In the genomic region with DNA sequence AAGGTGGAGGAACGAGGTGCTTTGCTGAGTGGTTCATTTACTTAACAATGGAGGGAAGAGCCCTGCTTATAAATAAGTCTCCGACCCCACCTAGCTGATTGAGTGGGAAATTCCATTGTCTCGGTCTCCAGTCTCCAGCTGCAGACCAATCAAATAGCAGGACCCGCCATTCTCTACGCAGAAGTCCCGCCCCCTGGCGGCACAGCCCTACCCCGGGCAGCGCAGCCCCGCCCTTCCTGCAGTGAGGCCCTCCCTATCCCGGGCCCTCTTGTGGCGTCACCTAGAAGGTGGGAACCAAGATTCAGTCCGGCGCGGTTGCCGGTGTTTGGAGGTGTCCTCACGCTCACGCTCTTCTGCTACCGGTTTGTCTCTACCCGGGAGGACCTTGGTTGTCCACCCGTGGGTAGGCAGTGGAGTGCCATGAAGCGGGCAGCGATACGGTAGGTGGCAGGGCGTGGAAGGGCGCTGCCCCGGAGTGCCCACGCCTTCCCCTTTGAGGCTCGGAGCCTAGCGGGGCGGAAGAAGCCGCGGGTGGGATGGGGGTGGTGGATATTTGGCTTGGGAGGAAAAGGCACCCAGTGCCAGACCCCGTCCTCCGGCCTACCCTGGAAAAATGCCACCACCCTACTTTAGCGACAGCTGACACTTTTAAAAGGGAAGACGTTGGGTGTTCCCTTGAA, we compare ENCODE assay signal across 8 mouse cellular contexts. TPM values are rescaled to one million over a fixed set of nuclear protein-coding genes. Genes with fewer than 3 reads are reported as not detected.
DNase-seq lines count a peak whose midpoint lies in the region; ATAC-seq and TF ChIP-seq lines count a peak whose summit lies in the region.

A gene (plus strand): TSS at position 209 of the 680 bp plus-strand sequence.

- H3K4me1 ChIP-seq in heart, embryonic 12.5 days (replicated peaks) = no peaks in the 10 kb centered on the region
- H3K4me1 ChIP-seq in kidney, postnatal 0 days (replicated peaks; ENCODE audit: insufficient read depth, low read length) = no peaks in the 10 kb centered on the region
- no peaks in the 10 kb centered on the region for H3K4me1 ChIP-seq in liver, embryonic 11.5 days (replicated peaks; ENCODE audit: control insufficient read depth, insufficient read depth, low read length)
- H3K4me1 ChIP-seq in stomach, embryonic 14.5 days (ENCODE audit: control insufficient read depth, insufficient read depth, low read length) = no peaks in the 10 kb centered on the region

- H3K9me3 ChIP-seq in heart, embryonic 12.5 days (replicated peaks) = no peaks in the 10 kb centered on the region
- H3K9me3 ChIP-seq in kidney, postnatal 0 days (replicated peaks; ENCODE audit: low read length) = no peaks in the 10 kb centered on the region
- no peaks in the 10 kb centered on the region for H3K9me3 ChIP-seq in liver, embryonic 11.5 days (ENCODE audit: control insufficient read depth, low read length)
- no peaks in the 10 kb centered on the region for H3K9me3 ChIP-seq in stomach, embryonic 14.5 days (ENCODE audit: control insufficient read depth, low read depth, low read length)

- no peaks in the 10 kb centered on the region for H3K36me3 ChIP-seq in heart, embryonic 12.5 days
- H3K36me3 ChIP-seq in kidney, postnatal 0 days (ENCODE audit: insufficient read depth, low read length) = no peaks in the 10 kb centered on the region
- H3K36me3 ChIP-seq in liver, embryonic 11.5 days (ENCODE audit: control insufficient read depth, insufficient read depth, low read length) = no peaks in the 10 kb centered on the region
- no peaks in the 10 kb centered on the region for H3K36me3 ChIP-seq in stomach, embryonic 14.5 days (ENCODE audit: control insufficient read depth, insufficient read depth, low read length)

- peak within 1 kb of the TSS; percentile 60 for H3K4me2 ChIP-seq in heart, embryonic 12.5 days
- peak within 1 kb of the TSS; percentile 51 for H3K4me2 ChIP-seq in kidney, postnatal 0 days (ENCODE audit: low read length)
- H3K4me2 ChIP-seq in liver, embryonic 11.5 days = peak within 1 kb of the TSS; percentile 60
- peak within 1 kb of the TSS; percentile 40 for H3K4me2 ChIP-seq in stomach, embryonic 14.5 days (replicated peaks; ENCODE audit: low read depth, low read length)

- peak within 1 kb of the TSS; percentile 69 for H3K4me3 ChIP-seq in heart, embryonic 12.5 days
- peak within 1 kb of the TSS; percentile 52 for H3K4me3 ChIP-seq in kidney, postnatal 0 days (replicated peaks; ENCODE audit: low read depth, low read length)
- peak within 1 kb of the TSS; percentile 58 for H3K4me3 ChIP-seq in liver, embryonic 11.5 days (ENCODE audit: low read depth, low read length)
- peak within 1 kb of the TSS; percentile 48 for H3K4me3 ChIP-seq in stomach, embryonic 14.5 days (ENCODE audit: low read depth, low read length)

- H3K9ac ChIP-seq in heart, embryonic 12.5 days = peak within 1 kb of the TSS; percentile 78
- H3K9ac ChIP-seq in kidney, postnatal 0 days (ENCODE audit: low read depth, low read length) = peak within 1 kb of the TSS; percentile 65
- H3K9ac ChIP-seq in liver, embryonic 11.5 days (ENCODE audit: low read depth, low read length) = peak within 1 kb of the TSS; percentile 56
- H3K9ac ChIP-seq in stomach, embryonic 14.5 days (replicated peaks; ENCODE audit: low read depth, low read length) = 0 out of 2 replicates have a peak within 1 kb of the TSS, but pooled peaks have one; percentile 18

- peak; percentile 93 for DNase-seq in CD4-positive helper T cell, adult 2 months (ENCODE audit: low read depth, low spot score)
- DNase-seq in brain, embryonic 18.5 days (ENCODE audit: low read depth, low spot score) = peak; percentile 63
- DNase-seq in kidney, postnatal 0 days (ENCODE audit: low spot score) = peak; percentile 90
- DNase-seq in liver, embryonic 11.5 days (ENCODE audit: low spot score) = peak; percentile 75
- peak; percentile 92 for DNase-seq in naive thymus-derived CD4-positive, alpha-beta T cell, adult 2 months (ENCODE audit: low read depth)

- peak; percentile 71 for TF ChIP-seq CTCF in kidney, postnatal 0 days (IDR thresholded peaks at IDR 0.05; ENCODE audit: low read depth)

- H3K27ac ChIP-seq in heart, embryonic 12.5 days (ENCODE audit: poor library complexity, severe bottlenecking) = no peak within 1 kb of the TSS
- H3K27ac ChIP-seq in kidney, postnatal 0 days = peak within 1 kb of the TSS; percentile 72
- H3K27ac ChIP-seq in liver, embryonic 11.5 days (ENCODE audit: low read depth, low read length) = 0 out of 2 replicates have a peak within 1 kb of the TSS, but pooled peaks have one; percentile 7
- no peak within 1 kb of the TSS; the same call in 1 of the 2 replicates for H3K27ac ChIP-seq in stomach, embryonic 14.5 days (ENCODE audit: low read length)

- 19% methylated on average over 37 of the region's 37 CpGs for WGBS in heart, embryonic 12.5 days
- 31% methylated on average over 37 of the region's 37 CpGs for WGBS in kidney, postnatal 0 days
- 20% methylated on average over 36 of the region's 37 CpGs for WGBS in liver, embryonic 11.5 days
- 20% methylated on average over 37 of the region's 37 CpGs for WGBS in stomach, embryonic 14.5 days

- ATAC-seq in erythroid progenitor cell, adult 5-6 weeks (replicated peaks; ENCODE audit: low FRiP score, poor library complexity, severe bottlenecking) = peak; percentile 99
- ATAC-seq in heart, embryonic 12.5 days (ENCODE audit: insufficient number of reproducible peaks, low FRiP score) = peak; percentile 98
- ATAC-seq in kidney, postnatal 0 days (replicated peaks; ENCODE audit: low FRiP score, low read depth) = peak; percentile 99
- peak; percentile 100 for ATAC-seq in liver, embryonic 11.5 days (replicated peaks; ENCODE audit: low FRiP score)
- peak; percentile 98 for ATAC-seq in stomach, embryonic 14.5 days (ENCODE audit: insufficient number of reproducible peaks, insufficient read depth, low FRiP score, low read depth)

- H3K27me3 ChIP-seq in heart, embryonic 12.5 days (replicated peaks) = no peaks in the 10 kb centered on the region
- H3K27me3 ChIP-seq in kidney, postnatal 0 days (ENCODE audit: insufficient read depth, low read length) = no peaks in the 10 kb centered on the region
- no peaks in the 10 kb centered on the region for H3K27me3 ChIP-seq in liver, embryonic 11.5 days (replicated peaks; ENCODE audit: control insufficient read depth, insufficient read depth, low read length)
- no peaks in the 10 kb centered on the region for H3K27me3 ChIP-seq in stomach, embryonic 14.5 days (ENCODE audit: control insufficient read depth, insufficient read depth, low read length)

RNA-seq across cellular contexts. Expression of the gene that starts here (rescaled TPM):
- 11.9 and 13.4 TPM in 2 replicates for total RNA-seq in erythroid progenitor cell, adult 5-6 weeks (2015; ENCODE audit: low replicate concordance)
- 2.0 and 5.0 TPM in 2 replicates for total RNA-seq in erythroid progenitor cell, adult 5-6 weeks (2017; ENCODE audit: low replicate concordance)
- polyA plus RNA-seq in heart, embryonic 12.5 days (2016; fragmentation: Nextera tagmentation; extraction: Ambion mirVana) = 35.2 and 37.9 TPM in 2 replicates
- polyA plus RNA-seq in kidney, postnatal 0 days (2015; fragmentation: Nextera tagmentation; extraction: Ambion mirVana) = 63.9 and 66.5 TPM in 2 replicates
- 23.7 and 24.3 TPM in 2 replicates for polyA plus RNA-seq in liver, embryonic 11.5 days (2014; fragmentation: Nextera tagmentation; extraction: Ambion mirVana)
- 39.8 and 43.3 TPM in 2 replicates for polyA plus RNA-seq in stomach, embryonic 14.5 days (2014; fragmentation: Nextera tagmentation; extraction: Ambion mirVana)

Comparison
In these comparisons a context has a peak if more than half of its experiments do, and no peak if none do; other contexts are left out.
1. H3K27ac ChIP-seq: peak in kidney, postnatal 0 days (single experiment) and liver, embryonic 11.5 days (single experiment); none in heart, embryonic 12.5 days (single experiment) and stomach, embryonic 14.5 days (single experiment).
2. H3K9ac ChIP-seq: peak in every context shown above with its lines; median percentile 78 in heart, embryonic 12.5 days; 65 in kidney, postnatal 0 days; 56 in liver, embryonic 11.5 days; 18 in stomach, embryonic 14.5 days.
3. Peak in every context shown above with its lines, with median percentiles within 50 percentile points of each other: DNase-seq, ATAC-seq, H3K4me2 ChIP-seq and H3K4me3 ChIP-seq.